Mouse (Mus musculus) heart, embryonic 16.5 days (tissue): ENCODE measurements around the gene Bcor. TPM values are rescaled to one million over a fixed set of nuclear protein-coding genes. Genes with fewer than 3 reads are reported as not detected.

Experiments used
- ATAC-seq: fragments of 200-750 bp; cut with Nextera tagmentation; replicated peaks from 2 replicates; pipeline ENCODE4 v1.8.0; 2017; ENCODE audit warnings: moderate number of reproducible peaks; ENCODE audit not compliant: insufficient read depth, low FRiP score; ENCODE audit errors: extremely low read depth
- H3K27ac ChIP-seq: fragments of 300-500 bp; sonication (generic); 2 replicates; pipeline ENCODE4 v1.5.1; 2014; ENCODE audit warnings: mild to moderate bottlenecking, low read length, control low read depth, moderate library complexity
- H3K27me3 ChIP-seq: fragments of 300-500 bp; sonication (generic); 2 replicates; pipeline ENCODE4 v1.6.1; 2014; ENCODE audit warnings: low read length, mixed read lengths; ENCODE audit not compliant: control insufficient read depth, insufficient read depth
- H3K36me3 ChIP-seq: fragments of 300-500 bp; sonication (generic); 2 replicates; pipeline ENCODE4 v1.6.1; 2014; ENCODE audit not compliant: control insufficient read depth, insufficient read depth
- H3K4me1 ChIP-seq: fragments of 300-500 bp; sonication (generic); 2 replicates; pipeline ENCODE4 v1.6.1; 2014; ENCODE audit warnings: low read length, mixed read lengths; ENCODE audit not compliant: control insufficient read depth, insufficient read depth
- H3K4me2 ChIP-seq: fragments of 300-500 bp; sonication (generic); 2 replicates; pipeline ENCODE4 v1.6.1; 2014; ENCODE audit warnings: low read depth, mild to moderate bottlenecking, control low read depth, low read length
- H3K4me3 ChIP-seq: fragments of 300-500 bp; sonication (generic); 2 replicates; pipeline ENCODE4 v1.5.1; 2014; ENCODE audit warnings: mild to moderate bottlenecking, control low read depth, low read length
- H3K9ac ChIP-seq: fragments of 300-500 bp; sonication (generic); 2 replicates; pipeline ENCODE4 v1.6.1; 2014; ENCODE audit warnings: low read length, control low read depth
- H3K9me3 ChIP-seq: fragments of 300-500 bp; sonication (generic); replicated peaks from 2 replicates; pipeline ENCODE4 v1.6.1; 2016; ENCODE audit warnings: low read length; ENCODE audit not compliant: control insufficient read depth
- WGBS: fragments of 180-500 bp; shearing (Covaris S2); extraction: QIAGEN DNeasy Blood & Tissue Kit; methylation state at CpG from one replicate; pipeline ENCODE4 v1.1.7; 2014; 5-methylcytosine and 5-hydroxymethylcytosine counted together
- polyA plus RNA-seq: library from polyadenylated mRNA; unstranded; fragments of >200 nt; fragmentation: Nextera tagmentation; extraction: Ambion mirVana; gene quantifications from 2 replicates; pipeline ENCODE4 v1.2.1, GENCODE M21; 2015

The Bcor gene
- polyA plus RNA-seq, 1 experiment from 2014 or later, result 11.5 TPM

- 6% methylated on average over 26 of the region's 26 CpGs for whole genome bisulfite sequencing
- Histone ChIP-seq H3K4me2 (peak overlapping the region; percentile 48), H3K27ac (peak overlapping the region; percentile 14; the same call in 1 of the 2 replicates), H3K9ac (peak overlapping the region; percentile 34; the same call in 1 of the 2 replicates), H3K27me3 (peaks cover 31% of the 10 kb centered on the region), H3K9me3 (no peaks in the 10 kb centered on the region), H3K36me3 (no peaks in the 10 kb centered on the region), H3K4me1 (peaks cover 75% of the 10 kb centered on the region), H3K4me3 (peak overlapping the region; percentile 19; the same call in 1 of the 2 replicates)
- peak; percentile 25; the same call in 1 of the 2 replicates for ATAC-seq
These were observed 91.0 kb downstream of the Bcor start for GRCm38 (mm10) chrX:12068978-12069724.

GRCm38 (mm10) chrX:12067851-12068510 lies 92.2 kb downstream of the Bcor start:
- 21% methylated on average over 18 of the region's 18 CpGs for WGBS
- no peak for ATAC-seq
- H3K4me3 ChIP-seq, result no peak overlapping the region
- no peak overlapping the region for H3K27ac ChIP-seq
- H3K4me2 ChIP-seq, result no peak overlapping the region; the same call in 1 of the 2 replicates
- no peak overlapping the region for H3K9ac ChIP-seq
- peaks cover 31% of the 10 kb centered on the region for H3K27me3 ChIP-seq
- H3K9me3 ChIP-seq, result no peaks in the 10 kb centered on the region
- no peaks in the 10 kb centered on the region for H3K36me3 ChIP-seq
- peaks cover 73% of the 10 kb centered on the region for H3K4me1 ChIP-seq

GRCm38 (mm10) chrX:12067031-12067430 lies 93.1 kb downstream of the Bcor start:
- H3K4me3 ChIP-seq, result no peak overlapping the region
- H3K36me3 ChIP-seq, result no peaks in the 10 kb centered on the region
- no peak overlapping the region for H3K9ac ChIP-seq
- no peaks in the 10 kb centered on the region for H3K9me3 ChIP-seq
- no peak overlapping the region for H3K27ac ChIP-seq
- no peak for ATAC-seq
- peaks cover 73% of the 10 kb centered on the region for H3K4me1 ChIP-seq
- no peak overlapping the region for H3K4me2 ChIP-seq
- H3K27me3 ChIP-seq, result peaks cover 33% of the 10 kb centered on the region
- WGBS, result 17% methylated on average over 6 of the region's 6 CpGs

GRCm38 (mm10) chrX:12065782-12066181 lies 94.4 kb downstream of the Bcor start:
- H3K27me3 ChIP-seq, result peaks cover 33% of the 10 kb centered on the region
- H3K27ac ChIP-seq, result no peak overlapping the region
- no peak overlapping the region for H3K4me3 ChIP-seq
- no peaks in the 10 kb centered on the region for H3K36me3 ChIP-seq
- H3K9ac ChIP-seq, result no peak overlapping the region
- no peak for ATAC-seq
- H3K9me3 ChIP-seq, result no peaks in the 10 kb centered on the region
- H3K4me2 ChIP-seq, result no peak overlapping the region
- WGBS, result 24% methylated on average over 9 of the region's 9 CpGs
- peaks cover 67% of the 10 kb centered on the region for H3K4me1 ChIP-seq

- no peak overlapping the region for H3K9ac ChIP-seq
- no peak overlapping the region for H3K4me3 ChIP-seq
- H3K27ac ChIP-seq, result no peak overlapping the region
- no peaks in the 10 kb centered on the region for H3K9me3 ChIP-seq
- 52% methylated on average over 6 of the region's 6 CpGs for WGBS
- ATAC-seq, result no peak
- peaks cover 50% of the 10 kb centered on the region for H3K4me1 ChIP-seq
- H3K4me2 ChIP-seq, result no peak overlapping the region
- H3K27me3 ChIP-seq, result peaks cover 18% of the 10 kb centered on the region
- peaks cover 5% of the 10 kb centered on the region for H3K36me3 ChIP-seq
These were observed 97.3 kb downstream of the Bcor start for GRCm38 (mm10) chrX:12062932-12063260.

GRCm38 (mm10) chrX:12062121-12062931 lies 97.8 kb downstream of the Bcor start:
- Histone ChIP-seq H3K4me2 (no peak overlapping the region), H3K36me3 (peaks cover 9% of the 10 kb centered on the region), H3K9me3 (no peaks in the 10 kb centered on the region), H3K27me3 (peaks cover 13% of the 10 kb centered on the region), H3K4me3 (no peak overlapping the region), H3K4me1 (peaks cover 45% of the 10 kb centered on the region), H3K9ac (no peak overlapping the region), H3K27ac (no peak overlapping the region)
- whole genome bisulfite sequencing, result 42% methylated on average over 24 of the region's 24 CpGs
- ATAC-seq, result no peak

GRCm38 (mm10) chrX:12060848-12061247 lies 99.3 kb downstream of the Bcor start:
- ATAC-seq, result no peak
- Histone ChIP-seq H3K9ac (no peak overlapping the region), H3K9me3 (no peaks in the 10 kb centered on the region), H3K4me2 (no peak overlapping the region), H3K36me3 (peaks cover 18% of the 10 kb centered on the region), H3K4me3 (no peak overlapping the region), H3K27me3 (peaks cover 4% of the 10 kb centered on the region), H3K4me1 (peaks cover 30% of the 10 kb centered on the region), H3K27ac (no peak overlapping the region)
- 49% methylated on average over 3 of the region's 3 CpGs for WGBS

- no peaks in the 10 kb centered on the region; the same call in 1 of the 2 replicates for H3K27me3 ChIP-seq
- H3K4me2 ChIP-seq, result no peak overlapping the region
- H3K4me1 ChIP-seq, result peaks cover 12% of the 10 kb centered on the region
- ATAC-seq, result no peak
- peaks cover 18% of the 10 kb centered on the region for H3K36me3 ChIP-seq
- 81% methylated on average over 10 of the region's 11 CpGs for WGBS
- H3K4me3 ChIP-seq, result no peak overlapping the region
- H3K9me3 ChIP-seq, result no peaks in the 10 kb centered on the region
- H3K27ac ChIP-seq, result no peak overlapping the region
- no peak overlapping the region for H3K9ac ChIP-seq
These were observed 102.9 kb downstream of the Bcor start for GRCm38 (mm10) chrX:12057210-12057609.
